ENCODE assay signal across 25 mouse cellular contexts in the genomic region with DNA sequence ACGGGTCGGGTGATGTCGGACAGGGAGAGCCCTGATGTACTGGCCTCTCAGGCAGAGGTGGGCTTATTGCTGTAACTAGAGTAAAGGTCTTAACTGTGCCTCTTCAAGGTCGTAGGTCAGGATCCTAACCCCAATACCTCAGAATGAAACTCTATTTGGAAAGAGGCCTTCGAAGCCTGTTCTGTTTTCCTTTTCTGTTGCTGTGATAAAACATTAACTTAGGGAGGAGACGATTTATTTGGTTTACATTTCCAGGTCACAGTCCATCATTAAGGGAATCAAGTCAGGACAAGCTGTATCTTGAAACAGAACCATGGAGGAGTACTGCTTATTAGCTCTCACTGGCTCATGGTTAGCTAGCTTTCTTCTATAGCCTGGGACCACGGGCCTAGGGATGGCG.
"Had no signal": no experiment of that assay in that cellular context is flagged by ENCODE, and none has a peak within 500 bp of the region (broad histone marks: within the 10 kb centered on the region; RNA-seq: fewer than 3 reads in every experiment).

No protein-coding gene starts in this region.

- H3K4me3 ChIP-seq: heart, embryonic 13.5 days; heart, embryonic 15.5 days; hindbrain, embryonic 13.5 days; hindbrain, embryonic 15.5 days; kidney, embryonic 15.5 days; limb, embryonic 13.5 days; limb, embryonic 15.5 days had no signal

- H3K27me3 ChIP-seq: heart, embryonic 13.5 days; heart, embryonic 15.5 days; hindbrain, embryonic 13.5 days; hindbrain, embryonic 15.5 days; kidney, embryonic 15.5 days; limb, embryonic 13.5 days; limb, embryonic 15.5 days had no signal

- H3K4me1 ChIP-seq: hindbrain, embryonic 13.5 days; hindbrain, embryonic 15.5 days; kidney, embryonic 15.5 days; limb, embryonic 13.5 days; limb, embryonic 15.5 days had no signal

- DNase-seq: gastrocnemius, postnatal 14 days; gastrocnemius, postnatal 36 days; heart, adult 18-20 months; heart, postnatal 14 days; heart, postnatal 36 days; kidney, adult 11 months; kidney, adult 2 months; kidney, adult 9 months; kidney, postnatal 14 days; kidney, postnatal 36 days; layer of hippocampus, adult 9-11 months; layer of hippocampus, postnatal 36 days; left cerebral cortex, postnatal 4 days had no signal

- H3K9me3 ChIP-seq: heart, embryonic 15.5 days; hindbrain, embryonic 13.5 days; hindbrain, embryonic 15.5 days; limb, embryonic 13.5 days; limb, embryonic 15.5 days had no signal

- H3K36me3 ChIP-seq: heart, embryonic 13.5 days; heart, embryonic 15.5 days; hindbrain, embryonic 13.5 days; hindbrain, embryonic 15.5 days; kidney, embryonic 15.5 days; limb, embryonic 13.5 days; limb, embryonic 15.5 days had no signal

- H3K27ac ChIP-seq: heart, embryonic 13.5 days; heart, embryonic 15.5 days; hindbrain, embryonic 15.5 days; hindbrain, postnatal 0 days; kidney, embryonic 15.5 days; kidney, postnatal 0 days; limb, embryonic 13.5 days; limb, embryonic 15.5 days; liver, embryonic 14.5 days had no signal

- ATAC-seq: hindbrain, postnatal 0 days; intestine, embryonic 16.5 days had no signal

- H3K9ac ChIP-seq: heart, embryonic 13.5 days; heart, embryonic 15.5 days; hindbrain, embryonic 13.5 days; hindbrain, embryonic 15.5 days; kidney, embryonic 15.5 days; limb, embryonic 13.5 days; limb, embryonic 15.5 days; liver, embryonic 14.5 days had no signal

- H3K4me2 ChIP-seq: heart, embryonic 11.5 days; heart, embryonic 13.5 days; heart, embryonic 15.5 days; hindbrain, embryonic 13.5 days; hindbrain, embryonic 15.5 days; kidney, embryonic 15.5 days; limb, embryonic 13.5 days; limb, embryonic 15.5 days had no signal
